Mouse (Mus musculus) heart, adult 2 months (tissue): ENCODE data around the gene Ssbp4.

Source experiments
- EP300 ChIP-seq: fragments of 200-500 bp; IDR thresholded peaks from 2 replicates; pipeline ENCODE4 v1.6.1; 2011; ENCODE audit warnings: low read depth, low read length, control low read depth; ENCODE audit not compliant: insufficient read depth
- POLR2A ChIP-seq: fragments of 200-500 bp; IDR thresholded peaks from 2 replicates; pipeline ENCODE4 v1.6.1; 2011; ENCODE audit warnings: mild to moderate bottlenecking, low read depth, low read length, control low read depth; ENCODE audit not compliant: insufficient read depth

- TF ChIP-seq POLR2A (no peak), EP300 (no peak)
Measured at GRCm38 (mm10) chr8:70583476-70584387, 24.9 kb downstream of the Ssbp4 start.
